Mouse (Mus musculus) erythroid progenitor cell, adult 5-6 weeks (primary cell): ENCODE measurements around the gene Aoah. TPM values are rescaled to one million over a fixed set of nuclear protein-coding genes. Genes with fewer than 3 reads are reported as not detected.

Experiments
- ATAC-seq: replicated peaks from 2 replicates; pipeline ENCODE4 v1.8.0; 2016; ENCODE audit warnings: moderate number of reproducible peaks, mild to moderate bottlenecking, moderate TSS enrichment, inconsistent platforms; ENCODE audit not compliant: poor library complexity, low FRiP score, severe bottlenecking
- total RNA-seq, 2 experiments: library from RNA; stranded (forward) in 1 of 2; stranded (reverse) in 1 of 2; fragments of 150-400 nt in 1 of 2; fragments of 186-747, 209-891 nt in 1 of 2; gene quantifications; 2 replicates each; pipeline versions ENCODE4 v1.2.3 to v1.2.4; 2015 to 2017; ENCODE audit warnings: low replicate concordance in 2 of 2

The Aoah gene
- total RNA-seq (2015; ENCODE audit: low replicate concordance) (9.4 and 18.0 TPM in 2 replicates), total RNA-seq (2017; ENCODE audit: low replicate concordance) (1.9 and 3.3 TPM in 2 replicates)

DNA sequence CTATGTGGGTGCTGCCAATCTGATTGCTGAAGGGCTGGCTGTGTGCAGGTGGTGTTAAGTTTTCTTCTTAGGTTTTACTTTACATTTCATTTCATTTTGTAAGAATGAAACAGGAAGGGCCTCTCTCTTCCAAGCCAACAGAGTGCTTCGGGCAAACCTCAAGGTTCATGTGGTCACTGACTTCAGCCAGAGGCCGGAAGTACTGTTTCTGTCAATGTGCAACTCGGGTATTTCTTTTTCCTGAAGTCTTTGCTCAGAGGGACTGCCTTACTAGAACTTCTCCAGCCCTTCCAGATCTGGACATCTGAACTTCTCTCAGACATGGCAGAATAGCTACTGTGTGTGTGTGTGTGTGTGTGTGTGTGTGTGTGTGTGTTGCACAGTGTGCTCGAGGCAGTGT lies at the start of gene Aoah:
TSS of gene Aoah (plus strand) at position 213 of the 400 bp plus-strand sequence.
- ATAC-seq, result no peak

GRCm38 (mm10) chr13:20754843-20755242 lies 39.1 kb upstream of the Aoah start:
- ATAC-seq, result no peak

DNA sequence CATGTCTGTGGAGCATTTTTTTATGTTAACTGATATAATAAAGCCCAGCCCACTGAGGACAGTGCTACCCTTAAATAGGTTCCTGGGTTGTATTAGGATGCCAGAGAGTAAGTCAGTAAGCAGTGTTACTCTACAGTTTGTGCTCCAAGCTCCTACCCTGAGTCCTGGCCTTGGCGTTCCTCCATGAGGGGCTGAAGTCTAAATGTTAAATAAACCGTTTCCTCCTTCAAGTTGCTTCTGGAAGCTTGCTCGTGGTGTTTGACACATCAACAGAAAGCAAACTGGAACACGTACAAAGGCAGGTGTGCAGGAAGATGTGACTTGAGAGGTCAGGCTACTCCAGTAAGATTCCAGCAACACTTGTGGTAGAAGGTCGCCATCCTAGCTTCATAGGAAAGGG lies 10.3 kb upstream of the Aoah start:
- ATAC-seq, result no peak

GRCm38 (mm10) chr13:20784060-20784459 lies 9.9 kb upstream of the Aoah start:
- no peak for ATAC-seq

DNA sequence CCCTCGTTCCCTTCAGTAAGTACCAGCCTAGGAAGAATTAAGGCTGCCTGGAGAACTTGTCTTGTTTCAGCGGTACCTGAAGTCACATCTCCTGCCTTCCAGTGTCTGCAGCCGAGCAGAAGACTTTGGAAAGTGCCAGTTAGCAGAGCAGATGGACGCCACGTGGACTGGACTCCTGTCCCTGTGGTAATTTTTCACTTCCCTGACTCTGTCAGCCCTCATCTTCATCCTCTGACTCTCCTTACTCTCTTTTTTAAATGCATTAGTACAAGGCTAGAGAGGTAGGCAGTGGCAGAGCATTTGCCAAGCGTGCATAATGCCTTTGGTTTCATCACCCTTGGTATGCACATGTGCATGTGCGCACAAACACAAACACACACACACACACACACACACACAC lies 8.0 kb upstream of the Aoah start:
- ATAC-seq, result no peak

DNA sequence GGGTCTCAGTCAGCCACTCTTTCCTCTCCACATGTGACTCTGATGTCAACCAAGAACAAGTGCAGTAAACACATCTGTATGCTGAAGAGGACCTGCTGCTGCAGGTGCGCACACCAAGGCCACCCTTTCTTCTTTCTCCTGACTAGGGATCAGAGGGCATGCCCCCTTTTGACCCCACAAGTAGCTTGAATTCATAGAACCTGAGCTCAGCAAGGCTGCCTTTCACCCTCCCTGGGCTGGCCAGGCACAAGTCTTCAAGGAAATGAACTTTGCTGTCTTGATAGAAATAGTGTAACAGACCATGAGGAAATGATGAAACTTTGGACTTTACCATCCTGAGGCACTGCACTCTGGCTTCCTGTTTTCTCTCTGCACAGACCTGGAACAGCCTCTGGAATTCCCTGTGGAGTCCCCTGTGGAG lies 7.1 kb upstream of the Aoah start:
- ATAC-seq, result no peak

GRCm38 (mm10) chr13:20787952-20788351 lies 6.0 kb upstream of the Aoah start:
- no peak for ATAC-seq

GRCm38 (mm10) chr13:20796651-20797050 lies 2.7 kb downstream of the Aoah start:
- ATAC-seq, result no peak

DNA sequence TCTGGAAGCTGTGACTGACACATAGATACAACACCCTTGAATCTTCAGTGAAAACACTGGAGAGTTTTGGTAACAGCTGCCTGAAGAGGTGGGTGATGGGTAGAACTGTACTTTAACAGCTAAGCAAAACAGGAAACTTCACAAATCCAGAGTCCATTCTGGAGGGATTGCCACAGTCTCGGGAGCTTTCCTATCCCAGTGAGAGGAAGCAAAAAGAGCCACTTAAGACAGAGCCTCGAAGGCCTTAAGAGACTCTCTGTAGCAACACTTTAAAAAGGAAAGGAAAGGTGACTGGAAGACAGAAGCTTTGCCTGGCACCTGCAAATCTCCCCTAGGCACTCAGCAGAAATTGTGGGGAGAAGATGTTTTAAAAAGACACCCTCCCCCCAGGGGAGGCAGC lies 4.6 kb downstream of the Aoah start:
- ATAC-seq, result no peak

DNA sequence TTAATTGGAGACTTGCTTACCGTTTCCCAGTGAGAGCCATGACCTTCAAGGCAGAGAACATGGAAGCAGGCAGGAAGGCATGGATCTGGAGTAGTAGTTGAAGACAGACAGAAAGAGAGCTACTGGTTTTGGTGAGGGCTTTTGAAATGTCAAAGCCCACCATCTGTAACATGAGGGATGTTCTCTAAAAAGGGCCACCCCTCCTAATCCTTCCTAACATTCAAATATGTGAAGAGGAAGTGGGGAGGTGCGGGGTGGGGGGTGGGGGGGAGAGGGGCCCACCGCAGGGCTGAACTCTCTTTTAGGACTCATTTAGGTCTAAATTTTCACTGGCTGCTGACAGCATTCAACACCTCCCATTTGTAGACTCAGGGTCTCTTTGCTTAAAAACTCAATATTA lies 5.9 kb downstream of the Aoah start:
- ATAC-seq, result no peak

- ATAC-seq, result no peak
Observed at GRCm38 (mm10) chr13:20800569-20800968, 6.7 kb downstream of the Aoah start.

- ATAC-seq, result no peak
Observed at GRCm38 (mm10) chr13:20811782-20812406, 18.0 kb downstream of the Aoah start.

DNA sequence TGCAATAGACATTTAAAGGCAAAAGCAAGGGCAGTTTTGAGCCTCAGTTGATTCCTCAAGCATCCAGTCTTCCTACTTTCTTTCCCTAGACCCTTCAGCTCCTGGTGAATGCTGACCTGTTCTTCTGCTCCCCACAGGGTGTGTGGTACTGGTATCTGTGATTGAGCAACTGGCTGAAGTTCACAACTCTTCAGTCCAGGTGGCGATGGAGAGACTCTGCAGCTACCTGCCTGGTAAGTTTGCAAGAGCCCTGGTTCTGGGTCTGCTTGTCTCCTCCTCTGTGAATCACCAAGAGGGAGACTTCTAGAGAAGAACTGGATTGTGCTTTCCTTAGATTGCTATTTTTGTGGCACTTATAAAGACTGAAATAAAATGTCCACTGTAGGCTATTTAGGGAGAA lies 22.5 kb downstream of the Aoah start:
- ATAC-seq, result no peak

DNA sequence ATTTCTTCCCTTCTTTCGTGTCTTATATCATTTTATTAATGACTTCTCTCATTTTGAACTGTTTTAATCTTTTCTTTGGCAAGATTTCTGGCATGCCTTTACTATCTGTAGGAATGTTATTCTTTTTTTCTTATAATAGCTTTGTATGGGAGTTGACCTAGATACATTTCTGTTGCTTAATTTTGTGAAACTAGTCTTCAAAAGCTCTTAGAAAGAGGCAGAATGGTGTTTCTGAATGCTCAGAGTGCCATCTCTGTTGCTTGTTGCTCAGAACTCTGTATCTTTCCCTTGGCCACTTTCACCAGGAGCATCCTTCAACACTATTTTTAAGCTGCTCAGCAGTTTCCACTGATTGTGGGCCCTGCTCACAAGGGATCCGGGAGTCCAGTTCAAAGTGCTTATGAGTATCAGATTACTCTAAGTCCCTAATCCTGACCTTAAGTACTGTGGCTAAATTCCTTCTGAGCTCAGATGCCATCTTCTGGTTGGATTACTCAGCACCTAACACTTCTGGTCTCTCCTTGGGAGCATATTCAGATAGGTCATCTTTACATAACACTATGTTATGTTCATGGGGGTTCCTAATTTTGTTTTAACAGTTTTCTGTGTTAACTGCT lies 26.9 kb downstream of the Aoah start:
- ATAC-seq, result no peak

DNA sequence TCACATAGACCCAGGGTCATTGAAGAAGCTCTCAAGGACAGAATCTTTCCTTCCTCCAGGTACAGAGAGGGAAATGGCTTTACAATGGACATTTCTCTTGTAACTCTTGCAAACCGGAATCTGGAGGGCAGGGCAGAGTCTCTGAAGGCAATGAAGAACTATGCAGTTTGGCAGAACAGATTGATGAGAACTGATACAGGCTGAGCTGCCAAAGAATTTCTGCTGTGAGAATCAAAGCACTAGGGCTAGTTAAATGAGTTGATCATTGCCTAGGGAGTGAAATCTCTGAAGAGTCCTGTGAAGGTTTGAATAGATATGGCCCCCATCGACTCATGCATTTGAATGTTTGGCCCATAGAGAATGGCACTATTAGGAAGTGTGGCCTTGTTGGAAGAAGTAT lies 34.8 kb downstream of the Aoah start:
- no peak for ATAC-seq

DNA sequence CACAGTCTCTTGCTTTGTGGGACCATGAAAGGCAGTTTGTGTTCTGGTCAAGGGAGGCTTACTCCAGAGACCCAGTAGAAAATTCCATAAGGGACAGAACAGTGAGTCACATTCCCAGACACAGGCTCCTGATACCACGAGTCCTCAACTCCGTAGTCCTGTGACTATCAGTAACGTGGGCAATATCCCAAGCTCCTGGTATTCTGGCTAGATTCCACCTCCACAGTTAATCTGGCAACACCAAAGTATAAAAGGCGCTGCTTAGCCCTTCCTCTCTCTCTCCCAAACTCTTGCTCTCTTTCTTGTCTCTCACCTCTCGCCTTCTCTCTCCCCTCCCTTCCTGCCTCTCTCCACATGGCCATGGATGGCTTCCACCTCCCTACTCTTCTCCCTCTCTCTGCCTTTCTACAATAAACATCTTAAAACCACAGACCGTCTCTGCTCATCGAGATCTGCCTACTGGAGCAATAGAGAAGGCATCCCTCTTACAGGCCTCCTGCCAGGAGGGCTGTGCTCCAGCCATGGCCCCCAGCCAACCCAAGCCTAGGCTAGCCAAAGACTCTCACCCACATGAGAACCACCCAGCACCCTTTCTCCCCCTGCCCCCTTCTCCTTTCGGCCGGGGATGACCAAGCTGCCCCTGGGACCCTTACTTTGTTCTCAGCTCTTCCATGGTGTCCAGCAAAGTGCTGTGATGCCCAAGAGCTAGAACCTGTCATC lies 35.4 kb downstream of the Aoah start:
- ATAC-seq, result no peak

GRCm38 (mm10) chr13:20855893-20856292 lies 62.0 kb downstream of the Aoah start:
- no peak for ATAC-seq

GRCm38 (mm10) chr13:20899372-20899771 lies 105.5 kb downstream of the Aoah start:
- no peak for ATAC-seq

- no peak for ATAC-seq
Observed at GRCm38 (mm10) chr13:20900396-20900971, 106.6 kb downstream of the Aoah start.

- ATAC-seq, result no peak
Observed at GRCm38 (mm10) chr13:20900972-20901457, 107.1 kb downstream of the Aoah start.
